Mouse (Mus musculus): ENCODE results near the gene Ap5z1.

Ap5z1 gene

GRCm38 (mm10) chr5:142463461-142464454, at the start of gene Ap5z1:
Gene Ap5z1, plus strand, starts transcription at chr5:142463944.
- peak; percentile 87 for DNase-seq (ENCODE audit: low read depth, low spot score)

- no peak for DNase-seq (ENCODE audit: low read depth, low spot score)
These were observed 48.3 kb upstream of the Ap5z1 start for GRCm38 (mm10) chr5:142415401-142415800.

GRCm38 (mm10) chr5:142416070-142416775, 47.5 kb upstream of the Ap5z1 start:
- no peak for DNase-seq (ENCODE audit: low read depth, low spot score)

DNA sequence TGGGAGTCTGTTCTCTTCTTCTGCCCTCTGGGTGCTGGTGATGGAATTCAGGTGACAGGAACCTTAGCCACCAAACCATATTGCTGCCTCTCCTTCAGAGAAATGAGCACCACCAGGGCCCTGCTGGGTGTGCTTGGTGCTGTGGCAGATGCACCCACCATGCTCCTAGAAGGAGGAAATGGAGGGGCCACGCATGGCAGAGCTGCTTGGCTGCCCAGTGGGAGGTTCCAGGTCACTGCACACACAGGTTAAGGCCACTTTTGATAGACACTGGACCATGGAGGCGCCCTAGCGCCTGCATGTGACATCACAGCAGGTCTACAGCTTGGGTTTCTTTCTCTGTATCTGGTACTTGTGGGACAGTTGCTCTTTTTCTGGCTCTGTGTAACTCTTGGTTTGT, 46.6 kb upstream of the Ap5z1 start:
- DNase-seq (ENCODE audit: low read depth, low spot score) = no peak

DNA sequence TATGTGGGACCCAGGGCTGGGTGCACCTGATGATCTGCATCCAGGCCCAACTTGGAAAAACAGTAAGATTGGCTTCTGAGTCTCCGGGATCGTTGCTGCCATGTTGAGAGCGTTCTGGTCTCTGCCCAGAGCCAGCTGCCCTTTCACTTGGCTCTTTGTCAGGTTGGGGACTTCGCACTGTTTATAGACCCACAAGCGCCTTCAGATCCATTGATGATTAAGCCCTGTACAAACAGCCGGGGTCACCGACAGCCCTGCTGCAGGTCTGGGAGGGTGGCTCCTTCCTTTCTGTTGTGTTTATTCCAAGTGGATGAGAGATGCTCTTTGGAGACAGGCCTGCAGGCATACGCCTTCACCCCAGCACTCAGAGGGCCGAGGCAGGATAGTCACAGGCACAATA, 45.9 kb upstream of the Ap5z1 start:
- DNase-seq (ENCODE audit: low read depth, low spot score) = no peak

GRCm38 (mm10) chr5:142418419-142418818, 45.3 kb upstream of the Ap5z1 start:
- no peak for DNase-seq (ENCODE audit: low read depth, low spot score)

GRCm38 (mm10) chr5:142420317-142420716, 43.4 kb upstream of the Ap5z1 start:
- DNase-seq (ENCODE audit: low read depth, low spot score) = no peak

DNA sequence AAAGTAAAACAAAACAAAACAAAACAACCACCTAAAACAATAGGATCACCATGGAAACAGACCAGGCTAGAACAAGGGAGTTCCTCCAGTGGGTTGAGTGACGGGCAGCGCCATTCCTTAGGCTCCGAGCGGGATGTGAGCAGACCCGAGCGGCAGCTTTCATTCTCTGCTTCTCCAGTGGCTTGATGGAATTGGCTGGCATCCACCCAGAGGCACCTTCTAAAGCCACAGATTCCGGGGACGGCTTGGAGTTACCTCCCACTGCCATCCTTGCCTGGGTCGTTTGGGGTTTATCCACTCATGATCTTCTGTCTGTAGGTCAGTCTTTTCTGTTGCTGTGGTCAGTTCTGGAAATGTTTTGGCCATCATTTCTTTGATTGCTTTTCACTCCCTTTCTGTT, 42.8 kb upstream of the Ap5z1 start:
- no peak for DNase-seq (ENCODE audit: low read depth, low spot score)

- DNase-seq (ENCODE audit: low read depth, low spot score) = no peak
These were observed 41.9 kb upstream of the Ap5z1 start for GRCm38 (mm10) chr5:142421886-142422285.

DNA sequence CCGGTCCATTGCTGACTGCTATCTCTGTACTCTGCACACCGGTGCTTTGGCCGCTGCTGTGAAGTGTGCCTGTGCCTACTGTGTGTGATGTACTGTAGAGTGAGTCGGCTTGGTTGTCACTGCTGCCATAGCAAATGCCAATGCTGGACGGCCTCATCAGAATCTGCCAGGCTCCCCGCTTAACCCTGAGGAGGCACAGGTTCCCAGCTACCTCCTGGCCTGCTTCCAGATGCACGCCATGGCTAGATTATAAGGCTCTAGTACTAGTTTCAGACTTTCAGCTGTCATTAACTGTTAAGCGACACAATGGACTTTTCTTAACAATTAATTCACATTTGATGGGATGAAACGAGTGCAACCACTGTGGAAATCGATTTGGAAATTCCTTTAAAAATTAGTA, 40.6 kb upstream of the Ap5z1 start:
- no peak for DNase-seq (ENCODE audit: low read depth, low spot score)

DNA sequence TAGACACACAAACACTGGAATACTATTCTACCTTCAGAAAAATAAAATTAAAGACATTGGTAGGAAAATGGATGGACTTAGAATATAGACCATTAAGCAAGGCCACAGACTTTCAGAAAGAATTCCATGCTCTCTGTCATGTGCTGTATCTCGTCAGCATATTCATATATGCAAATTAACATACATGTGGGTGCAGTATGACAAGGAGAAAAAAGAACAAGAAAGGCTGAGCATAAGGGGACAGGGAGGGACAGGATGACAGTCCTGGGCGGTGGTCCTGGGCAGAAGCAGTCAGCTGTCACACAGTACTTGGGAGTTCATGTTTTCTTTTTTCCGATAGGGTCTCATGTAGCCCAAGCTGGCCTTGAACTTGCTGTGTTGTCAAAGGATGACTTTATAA, 40.0 kb upstream of the Ap5z1 start:
- DNase-seq (ENCODE audit: low read depth, low spot score) = no peak

- DNase-seq (ENCODE audit: low read depth, low spot score) = no peak
These were observed 39.0 kb upstream of the Ap5z1 start for GRCm38 (mm10) chr5:142424627-142425349.

- DNase-seq (ENCODE audit: low read depth, low spot score) = no peak
These were observed 37.3 kb upstream of the Ap5z1 start for GRCm38 (mm10) chr5:142426476-142426875.

GRCm38 (mm10) chr5:142427876-142428275, 35.9 kb upstream of the Ap5z1 start:
- no peak for DNase-seq (ENCODE audit: low read depth, low spot score)

- no peak for DNase-seq (ENCODE audit: low read depth, low spot score)
These were observed 35.1 kb upstream of the Ap5z1 start for GRCm38 (mm10) chr5:142428691-142429090.

DNA sequence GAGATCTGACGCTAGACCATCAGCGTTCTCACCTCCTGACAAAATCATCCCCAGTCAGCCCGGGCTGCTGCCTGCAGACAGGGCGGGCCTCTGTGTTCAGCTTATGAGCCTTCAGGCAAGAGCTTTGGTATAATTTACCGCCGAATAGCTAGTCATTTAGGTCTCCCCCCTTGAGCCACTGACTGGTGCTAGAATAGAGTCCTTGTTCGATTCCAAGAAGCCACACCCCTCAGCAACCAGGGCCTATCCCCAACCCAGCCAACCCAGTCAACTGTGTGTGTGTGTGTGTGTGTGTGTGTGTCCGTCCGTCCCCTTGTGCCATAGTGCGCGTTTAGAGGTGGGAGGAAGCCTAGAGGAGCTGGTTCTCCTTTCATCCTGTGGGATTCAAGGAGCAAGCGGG, 32.7 kb upstream of the Ap5z1 start:
- no peak for DNase-seq (ENCODE audit: low read depth, low spot score)

- no peak for DNase-seq (ENCODE audit: low read depth, low spot score)
These were observed 31.8 kb upstream of the Ap5z1 start for GRCm38 (mm10) chr5:142431811-142432434.

DNA sequence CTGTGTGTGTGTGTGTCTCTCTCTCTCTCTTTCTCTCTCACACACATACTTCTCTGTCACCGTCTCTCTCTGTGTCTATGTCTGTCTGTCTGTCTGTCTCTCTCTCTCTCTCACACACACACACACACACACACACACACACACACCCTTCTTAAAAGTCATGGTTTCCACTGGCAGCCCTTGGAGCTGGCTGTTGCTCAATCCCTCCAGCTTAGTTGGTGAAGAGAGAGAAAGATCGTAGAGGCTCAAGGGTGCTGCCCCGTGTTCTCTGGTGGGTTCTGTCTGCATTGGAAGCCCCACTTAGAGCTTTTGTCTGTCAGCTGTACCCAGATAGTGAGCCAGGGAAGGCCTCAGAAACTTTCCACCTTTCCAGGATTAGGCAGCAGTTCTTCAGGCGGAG, 31.0 kb upstream of the Ap5z1 start:
- DNase-seq (ENCODE audit: low read depth, low spot score) = no peak

GRCm38 (mm10) chr5:142434052-142434451, 29.7 kb upstream of the Ap5z1 start:
- DNase-seq (ENCODE audit: low read depth, low spot score) = no peak

- no peak for DNase-seq (ENCODE audit: low read depth, low spot score)
These were observed 28.0 kb upstream of the Ap5z1 start for GRCm38 (mm10) chr5:142435736-142436135.

GRCm38 (mm10) chr5:142438380-142438938, 25.3 kb upstream of the Ap5z1 start:
- DNase-seq (ENCODE audit: low read depth, low spot score) = no peak
